Mouse (Mus musculus): ENCODE data around the gene Mettl5. TPM values are rescaled to one million over a fixed set of nuclear protein-coding genes. Genes with fewer than 3 reads are reported as not detected.

Mettl5 gene
- polyA plus RNA-seq, 1 experiment = 9.0 TPM

- Histone ChIP-seq H3K79me3 (ENCODE audit: low read depth) (peaks cover 84% of the 10 kb centered on the region), H3K79me2 (ENCODE audit: control insufficient read depth, insufficient read depth) (peaks cover 91% of the 10 kb centered on the region), H3K4me3 (ENCODE audit: insufficient read depth, poor library complexity, severe bottlenecking) (no peak overlapping the region), H3ac (ENCODE audit: control insufficient read depth, insufficient read length, low read depth) (no peak overlapping the region), H3K36me3 (ENCODE audit: control insufficient read depth, insufficient read depth) (peaks cover 18% of the 10 kb centered on the region), H3K27me3 (ENCODE audit: control insufficient read depth, insufficient read depth, insufficient read length) (no peaks in the 10 kb centered on the region)
- TF ChIP-seq CTCF (IDR thresholded peaks at IDR 0.05; ENCODE audit: control insufficient read depth, insufficient read depth, insufficient read length) (no peak), USF1 (IDR thresholded peaks at IDR 0.05; ENCODE audit: low read depth) (no peak), MAX (IDR thresholded peaks at IDR 0.05) (no peak), CEBPB (IDR thresholded peaks at IDR 0.05; ENCODE audit: low read depth) (no peak), MYOG (IDR thresholded peaks at IDR 0.05; ENCODE audit: control insufficient read depth, extremely low read depth, insufficient read length) (no peak), MYOD1 (IDR thresholded peaks at IDR 0.05; ENCODE audit: control insufficient read depth, insufficient read length, low read depth) (no peak), FOSL1 (IDR thresholded peaks at IDR 0.05; ENCODE audit: insufficient read depth, low read length, poor library complexity, severe bottlenecking) (no peak)
Observed at GRCm38 (mm10) chr2:69903541-69903940, 18.1 kb upstream of the Mettl5 start.

GRCm38 (mm10) chr2:69897618-69898575 lies 12.5 kb upstream of the Mettl5 start:
- Histone ChIP-seq H3K79me2 (ENCODE audit: control insufficient read depth, insufficient read depth) (peaks cover 57% of the 10 kb centered on the region), H3K27me3 (ENCODE audit: control insufficient read depth, insufficient read depth, insufficient read length) (no peaks in the 10 kb centered on the region), H3K36me3 (ENCODE audit: control insufficient read depth, insufficient read depth) (peaks cover 18% of the 10 kb centered on the region), H3K4me3 (ENCODE audit: insufficient read depth, poor library complexity, severe bottlenecking) (peak overlapping the region; percentile 87), H3ac (ENCODE audit: control insufficient read depth, insufficient read length, low read depth) (peak overlapping the region; percentile 51), H3K79me3 (ENCODE audit: low read depth) (peaks cover 52% of the 10 kb centered on the region)
- peak; percentile 59 for TF ChIP-seq CEBPB (IDR thresholded peaks at IDR 0.05; ENCODE audit: low read depth)
- no peak for TF ChIP-seq MYOD1 (IDR thresholded peaks at IDR 0.05; ENCODE audit: control insufficient read depth, insufficient read length, low read depth)
- no peak for TF ChIP-seq FOSL1 (IDR thresholded peaks at IDR 0.05; ENCODE audit: insufficient read depth, low read length, poor library complexity, severe bottlenecking)

GRCm38 (mm10) chr2:69897039-69897617 lies 11.7 kb upstream of the Mettl5 start, which contains the start of gene Ubr3:
Ubr3 (plus strand) TSS chr2:69897246.
- peaks cover 49% of the 10 kb centered on the region for H3K79me2 ChIP-seq (ENCODE audit: control insufficient read depth, insufficient read depth)
- no peaks in the 10 kb centered on the region for H3K27me3 ChIP-seq (ENCODE audit: control insufficient read depth, insufficient read depth, insufficient read length)
- H3K4me3 ChIP-seq (ENCODE audit: insufficient read depth, poor library complexity, severe bottlenecking) = peak within 1 kb of the TSS; percentile 87
- no peak for TF ChIP-seq USF1 (IDR thresholded peaks at IDR 0.05; ENCODE audit: low read depth)
- TF ChIP-seq CEBPB (IDR thresholded peaks at IDR 0.05; ENCODE audit: low read depth) = no peak
- no peak for TF ChIP-seq MAX (IDR thresholded peaks at IDR 0.05)
- no peak for TF ChIP-seq FOSL1 (IDR thresholded peaks at IDR 0.05; ENCODE audit: insufficient read depth, low read length, poor library complexity, severe bottlenecking)
- TF ChIP-seq MYOD1 (IDR thresholded peaks at IDR 0.05; ENCODE audit: control insufficient read depth, insufficient read length, low read depth) = no peak
- no peak for TF ChIP-seq CTCF (IDR thresholded peaks at IDR 0.05; ENCODE audit: control insufficient read depth, insufficient read depth, insufficient read length)
- no peak for TF ChIP-seq MYOG (IDR thresholded peaks at IDR 0.05; ENCODE audit: control insufficient read depth, extremely low read depth, insufficient read length)
- H3K79me3 ChIP-seq (ENCODE audit: low read depth) = peaks cover 46% of the 10 kb centered on the region
- H3ac ChIP-seq (ENCODE audit: control insufficient read depth, insufficient read length, low read depth) = peak within 1 kb of the TSS; percentile 51
- peaks cover 18% of the 10 kb centered on the region for H3K36me3 ChIP-seq (ENCODE audit: control insufficient read depth, insufficient read depth)

- Histone ChIP-seq H3K36me3 (ENCODE audit: control insufficient read depth, insufficient read depth) (peaks cover 12% of the 10 kb centered on the region), H3K79me3 (ENCODE audit: low read depth) (peaks cover 38% of the 10 kb centered on the region), H3K79me2 (ENCODE audit: control insufficient read depth, insufficient read depth) (peaks cover 40% of the 10 kb centered on the region), H3ac (ENCODE audit: control insufficient read depth, insufficient read length, low read depth) (no peak overlapping the region), H3K27me3 (ENCODE audit: control insufficient read depth, insufficient read depth, insufficient read length) (peaks cover 3% of the 10 kb centered on the region), H3K4me3 (ENCODE audit: insufficient read depth, poor library complexity, severe bottlenecking) (no peak overlapping the region)
- TF ChIP-seq MYOD1 (IDR thresholded peaks at IDR 0.05; ENCODE audit: control insufficient read depth, insufficient read length, low read depth) (no peak), MYOG (IDR thresholded peaks at IDR 0.05; ENCODE audit: control insufficient read depth, extremely low read depth, insufficient read length) (no peak), MAX (IDR thresholded peaks at IDR 0.05) (no peak), CTCF (IDR thresholded peaks at IDR 0.05; ENCODE audit: control insufficient read depth, insufficient read depth, insufficient read length) (no peak), CEBPB (IDR thresholded peaks at IDR 0.05; ENCODE audit: low read depth) (no peak)
Observed at GRCm38 (mm10) chr2:69896224-69896581, 10.8 kb upstream of the Mettl5 start.

GRCm38 (mm10) chr2:69895502-69896223 lies 10.2 kb upstream of the Mettl5 start:
- Histone ChIP-seq H3K79me3 (ENCODE audit: low read depth) (peaks cover 32% of the 10 kb centered on the region), H3K36me3 (ENCODE audit: control insufficient read depth, insufficient read depth) (peaks cover 7% of the 10 kb centered on the region), H3K79me2 (ENCODE audit: control insufficient read depth, insufficient read depth) (peaks cover 35% of the 10 kb centered on the region), H3K4me3 (ENCODE audit: insufficient read depth, poor library complexity, severe bottlenecking) (no peak overlapping the region), H3K27me3 (ENCODE audit: control insufficient read depth, insufficient read depth, insufficient read length) (peaks cover 3% of the 10 kb centered on the region), H3ac (ENCODE audit: control insufficient read depth, insufficient read length, low read depth) (no peak overlapping the region)
- TF ChIP-seq USF1 (IDR thresholded peaks at IDR 0.05; ENCODE audit: low read depth) (no peak), MAX (IDR thresholded peaks at IDR 0.05) (no peak), MYOG (IDR thresholded peaks at IDR 0.05; ENCODE audit: control insufficient read depth, extremely low read depth, insufficient read length) (no peak), CTCF (IDR thresholded peaks at IDR 0.05; ENCODE audit: control insufficient read depth, insufficient read depth, insufficient read length) (no peak), FOSL1 (IDR thresholded peaks at IDR 0.05; ENCODE audit: insufficient read depth, low read length, poor library complexity, severe bottlenecking) (no peak), MYOD1 (IDR thresholded peaks at IDR 0.05; ENCODE audit: control insufficient read depth, insufficient read length, low read depth) (no peak), CEBPB (IDR thresholded peaks at IDR 0.05; ENCODE audit: low read depth) (no peak)
